19 mouse cellular contexts compared by ENCODE assay signal in the genomic region with DNA sequence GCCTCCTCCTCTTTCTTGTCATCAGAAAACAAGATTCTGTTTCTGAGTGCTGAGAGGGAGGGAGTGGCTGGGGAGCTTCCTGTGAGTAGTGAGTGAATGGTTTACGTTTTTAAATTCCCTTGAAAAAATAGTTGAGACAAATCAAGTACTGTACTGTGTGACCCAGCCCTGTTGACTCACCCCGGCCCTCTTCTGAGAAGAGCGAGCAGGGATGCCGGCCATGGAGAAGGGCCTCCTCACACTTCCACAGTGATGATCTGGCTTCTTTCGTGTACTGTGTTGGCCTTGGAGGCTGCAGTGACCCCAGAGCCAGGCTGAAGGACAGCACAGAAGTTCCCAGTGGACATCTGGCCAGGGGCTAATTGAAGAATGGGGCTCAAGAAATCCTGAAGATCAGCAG. TPM values are rescaled to one million over a fixed set of nuclear protein-coding genes. Genes with fewer than 3 reads are reported as not detected.
DNase-seq lines count a peak whose midpoint lies in the region; ATAC-seq lines count a peak whose summit lies in the region.
"Had no signal": no experiment of that assay in that cellular context is flagged by ENCODE, and none has a peak within 500 bp of the region (broad histone marks: within the 10 kb centered on the region; RNA-seq: fewer than 3 reads in every experiment).

No protein-coding gene starts in this region.

- ATAC-seq in kidney, embryonic 16.5 days (ENCODE audit: low FRiP score, low TSS enrichment), result no peak
- ATAC-seq: forebrain, embryonic 14.5 days; Patski had no signal

- DNase-seq in lung, adult 18-20 months, result peak; percentile 28 to 52
- no peak for DNase-seq in lung, postnatal 10 days
- peak; percentile 35 for DNase-seq in lung, postnatal 36 days
- no peak for DNase-seq in lung, postnatal 14 days
- peak; percentile 55 for DNase-seq in NIH3T3 (ENCODE audit: low read depth)
- DNase-seq: adrenal gland, postnatal 10 days; adrenal gland, postnatal 36 days; cerebellum, adult 18-20 months; cerebellum, adult 9-10 months; cerebellum, postnatal 14 days; gastrocnemius, postnatal 25 days; heart, adult 2 months had no signal

- no peaks in the 10 kb centered on the region for H3K27me3 ChIP-seq in kidney, embryonic 16.5 days (ENCODE audit: insufficient read depth, low read length)
- H3K27me3 ChIP-seq: hindbrain, embryonic 12.5 days; hindbrain, embryonic 15.5 days; Patski had no signal

- peaks cover 10% of the 10 kb centered on the region for H3K36me3 ChIP-seq in kidney, embryonic 16.5 days (ENCODE audit: insufficient read depth, low read length)

- H3K4me3 ChIP-seq in kidney, embryonic 16.5 days (ENCODE audit: low read length), result no peak overlapping the region
- H3K4me3 ChIP-seq: forebrain, embryonic 10.5 days; heart, adult 2 months; hindbrain, embryonic 12.5 days; hindbrain, embryonic 15.5 days had no signal

- 86% methylated on average over 5 of the region's 5 CpGs for WGBS in kidney, embryonic 16.5 days

- H3K9me3 ChIP-seq in kidney, embryonic 16.5 days (ENCODE audit: low read length), result no peaks in the 10 kb centered on the region
- H3K9me3 ChIP-seq: forebrain, embryonic 10.5 days; hindbrain, embryonic 12.5 days; hindbrain, embryonic 15.5 days had no signal

- H3K9ac ChIP-seq in kidney, embryonic 16.5 days (replicated peaks; ENCODE audit: low read length), result no peak overlapping the region
- H3K9ac ChIP-seq: hindbrain, embryonic 12.5 days; hindbrain, embryonic 15.5 days had no signal

- H3K4me1 ChIP-seq in kidney, embryonic 16.5 days (ENCODE audit: insufficient read depth, low read length), result no peaks in the 10 kb centered on the region
- H3K4me1 ChIP-seq: forebrain, embryonic 10.5 days; hindbrain, embryonic 12.5 days; hindbrain, embryonic 15.5 days had no signal

- no peak overlapping the region for H3K4me2 ChIP-seq in kidney, embryonic 16.5 days (replicated peaks; ENCODE audit: low read depth, low read length)
- H3K4me2 ChIP-seq: heart, embryonic 11.5 days; hindbrain, embryonic 12.5 days; hindbrain, embryonic 15.5 days had no signal

- H3K27ac ChIP-seq in kidney, embryonic 16.5 days (ENCODE audit: low read length), result no peak overlapping the region
- H3K27ac ChIP-seq: forebrain, embryonic 10.5 days; heart, adult 2 months; hindbrain, embryonic 12.5 days; hindbrain, embryonic 15.5 days had no signal

RNA-seq across cellular contexts. Expression of a gene that starts 54.1 kb away (rescaled TPM):
- polyA plus RNA-seq in kidney, embryonic 16.5 days (2015; fragmentation: Nextera tagmentation; extraction: Ambion mirVana), result 0.32 and 1.2 TPM in 2 replicates

Comparison
In these comparisons a context has a peak if more than half of its experiments do, and no peak if none do; other contexts are left out.
1. DNase-seq: peak in lung, adult 18-20 months (2 of 2), lung, postnatal 36 days (single experiment) and NIH3T3 (single experiment); none in lung, postnatal 10 days (single experiment) and lung, postnatal 14 days (single experiment).